Mouse (Mus musculus) heart, adult 9 months (tissue): ENCODE measurements at regions not wholly inside any gene's neighbourhood (a gene's known extent, or its start where the extent isn't known, plus 50 kb on each side); places are given as distances from the start of the nearest gene placed in this dataset.
"Not testable (repeated sequence)": the region's sequence is repeated elsewhere in the genome, so short reads cannot be mapped to it uniquely, and the experiment has no call there.

Source experiments
- DNase-seq, 2 experiments: peaks; one replicate each; pipeline ENCODE4 v3.0.0; 2022; ENCODE audit warnings: low spot score in 2 of 2

- DNase-seq: no peak
Observed at GRCm38 (mm10) chr12:112298521-112298920, 152.5 kb downstream of the Kif26a start.

GRCm38 (mm10) chr12:112299089-112299488 lies 153.1 kb downstream of the Kif26a start:
- DNase-seq: no peak

GRCm38 (mm10) chr12:112299603-112300002 lies 153.6 kb downstream of the Kif26a start:
- DNase-seq: no peak

- no peak for DNase-seq
Observed at GRCm38 (mm10) chr12:112300125-112300524, 154.1 kb downstream of the Kif26a start.

- no peak for DNase-seq
Observed at GRCm38 (mm10) chr12:112301411-112301891, 155.4 kb downstream of the Kif26a start.

GRCm38 (mm10) chr12:112301929-112302328 lies 155.9 kb downstream of the Kif26a start:
- no peak for DNase-seq

GRCm38 (mm10) chr12:112306208-112306607 lies 160.2 kb downstream of the Kif26a start:
- DNase-seq: no peak

GRCm38 (mm10) chr12:112308016-112308415 lies 162.0 kb downstream of the Kif26a start:
- DNase-seq: no peak

- not testable (repeated sequence) for DNase-seq
Observed at GRCm38 (mm10) chr12:112309096-112309495, 163.1 kb downstream of the Kif26a start.

- DNase-seq: no peak
Observed at GRCm38 (mm10) chr12:112309781-112310180, 163.8 kb downstream of the Kif26a start.

- no peak for DNase-seq
Observed at GRCm38 (mm10) chr12:112310661-112311060, 164.7 kb downstream of the Kif26a start.

- DNase-seq: no peak
Observed at GRCm38 (mm10) chr12:112314781-112315180, 168.8 kb downstream of the Kif26a start.

- no peak for DNase-seq
Observed at GRCm38 (mm10) chr12:112317191-112317590, 171.2 kb downstream of the Kif26a start.

- DNase-seq: no peak
Observed at GRCm38 (mm10) chr12:112318461-112318860, 170.8 kb upstream of the A530016L24Rik start.

GRCm38 (mm10) chr12:112322196-112322595 lies 167.1 kb upstream of the A530016L24Rik start:
- no peak for DNase-seq

GRCm38 (mm10) chr12:112327411-112327810 lies 161.8 kb upstream of the A530016L24Rik start:
- no peak for DNase-seq

- peak in 1 of 2 experiments; percentile 44 for DNase-seq
Observed at GRCm38 (mm10) chr12:112328809-112329575, 160.3 kb upstream of the A530016L24Rik start.

- DNase-seq: no peak
Observed at GRCm38 (mm10) chr12:112329701-112330301, 159.4 kb upstream of the A530016L24Rik start.

GRCm38 (mm10) chr12:112330557-112330956 lies 158.7 kb upstream of the A530016L24Rik start:
- DNase-seq: no peak

GRCm38 (mm10) chr12:112331061-112331460 lies 158.2 kb upstream of the A530016L24Rik start:
- DNase-seq: no peak

GRCm38 (mm10) chr12:112333125-112334079 lies 155.8 kb upstream of the A530016L24Rik start:
- DNase-seq: peak; percentile 38 to 79
